12 mouse cellular contexts compared by ENCODE assay signal in the genomic region with DNA sequence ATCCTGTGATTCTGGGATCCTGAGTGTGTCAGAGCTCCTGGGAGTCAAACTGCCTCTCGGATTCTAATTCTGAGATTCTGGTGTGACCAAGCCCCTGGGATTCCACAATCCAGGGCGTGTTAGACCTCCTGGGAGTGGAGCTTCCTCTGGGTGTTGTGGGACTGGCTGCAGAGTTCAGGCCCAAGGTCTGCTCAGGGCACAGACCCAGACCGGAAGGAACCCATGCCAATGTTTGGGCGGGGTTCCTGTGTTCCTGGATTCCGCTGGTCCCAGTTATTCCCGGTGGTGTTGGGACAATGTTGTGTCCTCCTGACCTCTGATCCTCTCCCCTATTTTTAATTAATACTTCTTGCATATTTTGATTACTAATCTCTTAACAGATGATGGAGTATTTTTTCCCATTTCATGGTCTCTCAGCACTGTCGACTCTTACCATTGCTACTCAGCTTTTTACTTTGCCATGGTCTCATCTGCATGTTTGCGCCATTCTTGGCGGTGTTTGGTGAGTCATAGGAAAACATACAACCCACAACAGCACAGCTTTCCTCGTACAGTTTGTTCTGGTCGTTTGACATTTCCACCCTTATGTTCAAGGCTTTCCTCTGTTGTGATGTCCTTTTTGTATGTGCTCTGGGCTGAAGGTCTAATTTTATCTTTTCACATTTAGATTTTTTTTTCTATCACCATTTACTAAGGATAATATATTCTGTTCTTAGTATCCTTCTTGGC. TPM values are rescaled to one million over a fixed set of nuclear protein-coding genes. Genes with fewer than 3 reads are reported as not detected.
DNase-seq lines count a peak whose midpoint lies in the region; ATAC-seq lines count a peak whose summit lies in the region.
"Had no signal": no experiment of that assay in that cellular context is flagged by ENCODE, and none has a peak within 500 bp of the region (broad histone marks: within the 10 kb centered on the region; RNA-seq: fewer than 3 reads in every experiment).

No protein-coding gene starts in this region.

- H3K36me3 ChIP-seq in hindbrain, embryonic 11.5 days (ENCODE audit: control insufficient read depth, insufficient read depth, low read length) = no peaks in the 10 kb centered on the region

- 87% methylated on average over 11 of the region's 11 CpGs for WGBS in hindbrain, embryonic 11.5 days

- intact Hi-C loops in gastrocnemius, postnatal 36 days (cut with DNase I) = no loop called here

- H3K4me1 ChIP-seq in hindbrain, embryonic 11.5 days (replicated peaks; ENCODE audit: control insufficient read depth, insufficient read depth, low read length) = no peaks in the 10 kb centered on the region

- H3K27ac ChIP-seq in hindbrain, embryonic 11.5 days (ENCODE audit: low read depth, low read length) = no peak overlapping the region

- no peaks in the 10 kb centered on the region for H3K9me3 ChIP-seq in hindbrain, embryonic 11.5 days (ENCODE audit: control insufficient read depth, low read length)

- no peak overlapping the region for H3K9ac ChIP-seq in hindbrain, embryonic 11.5 days (ENCODE audit: low read depth, low read length)

- no peaks in the 10 kb centered on the region for H3K27me3 ChIP-seq in hindbrain, embryonic 11.5 days (ENCODE audit: control insufficient read depth, insufficient read depth, low read length)

- no peak overlapping the region for H3K4me2 ChIP-seq in hindbrain, embryonic 11.5 days (replicated peaks; ENCODE audit: low read depth, low read length)

- no peak for ATAC-seq in hindbrain, embryonic 11.5 days (ENCODE audit: low FRiP score)
- ATAC-seq: forebrain, embryonic 16.5 days had no signal

- no peak overlapping the region for H3K4me3 ChIP-seq in hindbrain, embryonic 11.5 days (ENCODE audit: low read depth, low read length)

- peak; percentile 82 for DNase-seq in 416B (ENCODE audit: low read depth)
- peak; percentile 11 for DNase-seq in NIH3T3 (ENCODE audit: low read depth)
- peak; percentile 32 to 57 for DNase-seq in gastrocnemius, postnatal 36 days
- DNase-seq in lung, adult 18-20 months = peak; percentile 81 to 87
- no peak for DNase-seq in hindbrain, embryonic 11.5 days (ENCODE audit: low spot score)
- DNase-seq in natural killer cell, adult 2 months (ENCODE audit: low spot score in 2 of 2) = no peak
- DNase-seq in B cell, adult 2 months = no peak
- DNase-seq: liver; right cerebral cortex, postnatal 25 days; thymus, postnatal 36 days had no signal

RNA-seq across cellular contexts. Expression of gene Gm34653, which starts 10.6 kb away (rescaled TPM):
- not detected for total RNA-seq in gastrocnemius, postnatal 36 days (2021)
- 0.11 TPM in 1 of 2 replicates, not detected in the other for polyA plus RNA-seq in hindbrain, embryonic 11.5 days (2014; fragmentation: Nextera tagmentation; extraction: Ambion mirVana)
- total RNA-seq: common myeloid progenitor, adult 5-6 weeks had no signal
- polyA plus RNA-seq: forebrain, embryonic 16.5 days had no signal

RNA-seq across cellular contexts. Expression of gene Fbxw2, which starts 17.3 kb away (rescaled TPM):
- total RNA-seq in gastrocnemius, postnatal 36 days (2021) = 10 to 100 TPM; 43.9 to 46.6 TPM
- 63.5 and 65.6 TPM in 2 replicates for polyA plus RNA-seq in hindbrain, embryonic 11.5 days (2014; fragmentation: Nextera tagmentation; extraction: Ambion mirVana)

RNA-seq across cellular contexts. Expression of gene Cutal, which starts 30.8 kb away (rescaled TPM):
- under 1 TPM in 1 of 2 experiments, not detected in 1; 0.39 TPM for total RNA-seq in gastrocnemius, postnatal 36 days (2021)
- not detected in 2 replicates for polyA plus RNA-seq in hindbrain, embryonic 11.5 days (2014; fragmentation: Nextera tagmentation; extraction: Ambion mirVana)
- total RNA-seq: common myeloid progenitor, adult 5-6 weeks had no signal
- polyA plus RNA-seq: forebrain, embryonic 16.5 days had no signal

RNA-seq across cellular contexts. Expression of gene Psmd5, which starts 31.4 kb away (rescaled TPM):
- 10 to 100 TPM in 1 of 2 experiments, 1 to 10 TPM in 1; 8.8 to 13.3 TPM for total RNA-seq in gastrocnemius, postnatal 36 days (2021)
- polyA plus RNA-seq in hindbrain, embryonic 11.5 days (2014; fragmentation: Nextera tagmentation; extraction: Ambion mirVana) = 118 TPM in 2 replicates

RNA-seq across cellular contexts. Expression of gene Rabepk, which starts 43.7 kb away (rescaled TPM):
- total RNA-seq in gastrocnemius, postnatal 36 days (2021) = 1 to 10 TPM; 7.5 to 8.6 TPM
- polyA plus RNA-seq in hindbrain, embryonic 11.5 days (2014; fragmentation: Nextera tagmentation; extraction: Ambion mirVana) = 33.2 and 36.0 TPM in 2 replicates

Comparison
In these comparisons a context has a peak if more than half of its experiments do, and no peak if none do; other contexts are left out.
1. DNase-seq: peak in 416B (single experiment), NIH3T3 (single experiment), gastrocnemius, postnatal 36 days (2 of 2) and lung, adult 18-20 months (2 of 2); none in hindbrain, embryonic 11.5 days (single experiment), natural killer cell, adult 2 months (0 of 2) and B cell, adult 2 months (0 of 2).